Mouse (Mus musculus): ENCODE measurements around the gene Spag6. TPM values are rescaled to one million over a fixed set of nuclear protein-coding genes. Genes with fewer than 3 reads are reported as not detected.

Spag6 gene
- polyA plus RNA-seq, 1 experiment from 2014 or later = not detected

DNA sequence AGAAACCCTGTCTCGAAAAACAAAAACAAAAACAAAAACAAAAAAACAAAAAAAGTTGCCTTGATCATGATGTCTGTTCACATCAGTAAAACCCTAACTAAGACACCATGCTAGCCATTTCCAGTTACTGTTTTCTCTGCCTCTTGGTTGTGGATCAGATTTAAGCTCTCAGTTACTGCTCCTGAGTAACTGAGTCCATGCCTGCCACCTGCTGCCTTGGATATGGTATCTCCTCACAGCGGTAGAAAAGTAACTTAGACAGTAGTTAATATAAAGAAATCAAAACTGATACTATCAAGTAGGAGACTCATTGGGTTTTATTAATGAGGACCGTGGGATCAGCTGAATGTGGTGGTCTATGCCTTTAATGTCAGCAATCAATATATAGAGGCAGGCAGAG lies 20.5 kb downstream of the Spag6 start:
- Histone ChIP-seq H3K27ac (ENCODE audit: low read length) (no peak overlapping the region), H3K4me1 (replicated peaks; ENCODE audit: control insufficient read depth, insufficient read depth, low read length) (no peaks in the 10 kb centered on the region), H3K27me3 (replicated peaks; ENCODE audit: control insufficient read depth, insufficient read depth, low read length) (peaks cover 2% of the 10 kb centered on the region; the same call in 1 of the 2 replicates), H3K36me3 (ENCODE audit: control insufficient read depth, insufficient read depth) (no peaks in the 10 kb centered on the region), H3K9ac (replicated peaks; ENCODE audit: low read depth, low read length) (no peak overlapping the region), H3K4me3 (replicated peaks; ENCODE audit: low read length) (no peak overlapping the region), H3K9me3 (ENCODE audit: control insufficient read depth, low read length) (no peaks in the 10 kb centered on the region), H3K4me2 (ENCODE audit: low read length) (no peak overlapping the region)
- 79% methylated on average over 3 of the region's 3 CpGs for WGBS
- ATAC-seq = no peak

DNA sequence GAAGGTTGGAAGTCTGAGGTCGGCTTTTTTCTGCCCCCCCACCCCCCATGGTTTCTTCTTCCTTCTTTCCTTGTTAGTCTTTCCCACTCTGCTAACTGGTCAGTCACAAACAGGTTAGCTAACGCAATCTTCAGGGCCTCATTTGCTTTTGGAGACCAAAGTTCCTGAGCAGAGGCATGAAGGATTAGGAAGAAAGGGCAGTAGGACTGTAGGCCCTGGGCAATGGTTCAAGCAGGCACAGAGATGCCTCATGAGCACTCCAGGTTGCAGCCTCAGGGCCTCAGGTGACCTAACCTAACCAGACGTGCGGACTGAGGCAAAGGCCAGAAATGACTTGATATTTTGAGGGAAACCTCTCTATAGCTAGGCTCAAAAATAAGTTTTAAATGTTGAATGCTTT lies 24.7 kb downstream of the Spag6 start:
- H3K9me3 ChIP-seq (ENCODE audit: control insufficient read depth, low read length) = no peaks in the 10 kb centered on the region
- H3K4me3 ChIP-seq (replicated peaks; ENCODE audit: low read length) = no peak overlapping the region
- H3K36me3 ChIP-seq (ENCODE audit: control insufficient read depth, insufficient read depth) = no peaks in the 10 kb centered on the region
- H3K4me2 ChIP-seq (ENCODE audit: low read length) = no peak overlapping the region
- H3K4me1 ChIP-seq (replicated peaks; ENCODE audit: control insufficient read depth, insufficient read depth, low read length) = no peaks in the 10 kb centered on the region
- H3K27ac ChIP-seq (ENCODE audit: low read length) = no peak overlapping the region
- 85% methylated on average over 4 of the region's 4 CpGs for WGBS
- no peak for ATAC-seq
- no peak overlapping the region for H3K9ac ChIP-seq (replicated peaks; ENCODE audit: low read depth, low read length)
- H3K27me3 ChIP-seq (replicated peaks; ENCODE audit: control insufficient read depth, insufficient read depth, low read length) = peaks cover 9% of the 10 kb centered on the region

- 18% methylated on average over 3 of the region's 3 CpGs for WGBS
- H3K4me2 ChIP-seq (ENCODE audit: low read length) = no peak overlapping the region
- no peak overlapping the region for H3K27ac ChIP-seq (ENCODE audit: low read length)
- H3K4me1 ChIP-seq (replicated peaks; ENCODE audit: control insufficient read depth, insufficient read depth, low read length) = no peaks in the 10 kb centered on the region
- ATAC-seq = peak; percentile 75
- no peaks in the 10 kb centered on the region for H3K36me3 ChIP-seq (ENCODE audit: control insufficient read depth, insufficient read depth)
- no peak overlapping the region for H3K9ac ChIP-seq (replicated peaks; ENCODE audit: low read depth, low read length)
- H3K4me3 ChIP-seq (replicated peaks; ENCODE audit: low read length) = no peak overlapping the region
- peaks cover 11% of the 10 kb centered on the region for H3K27me3 ChIP-seq (replicated peaks; ENCODE audit: control insufficient read depth, insufficient read depth, low read length)
- no peaks in the 10 kb centered on the region for H3K9me3 ChIP-seq (ENCODE audit: control insufficient read depth, low read length)
These were observed 28.5 kb downstream of the Spag6 start for GRCm38 (mm10) chr2:18722208-18722830.

GRCm38 (mm10) chr2:18724462-18724861 lies 30.6 kb downstream of the Spag6 start:
- Histone ChIP-seq H3K27ac (ENCODE audit: low read length) (no peak overlapping the region), H3K9ac (replicated peaks; ENCODE audit: low read depth, low read length) (no peak overlapping the region), H3K4me1 (replicated peaks; ENCODE audit: control insufficient read depth, insufficient read depth, low read length) (no peaks in the 10 kb centered on the region), H3K27me3 (replicated peaks; ENCODE audit: control insufficient read depth, insufficient read depth, low read length) (peaks cover 9% of the 10 kb centered on the region), H3K4me2 (ENCODE audit: low read length) (no peak overlapping the region), H3K4me3 (replicated peaks; ENCODE audit: low read length) (no peak overlapping the region), H3K9me3 (ENCODE audit: control insufficient read depth, low read length) (no peaks in the 10 kb centered on the region), H3K36me3 (ENCODE audit: control insufficient read depth, insufficient read depth) (no peaks in the 10 kb centered on the region)
- ATAC-seq = no peak
- WGBS = 88% methylated on average over 1 of the region's 1 CpGs

- Histone ChIP-seq H3K4me2 (ENCODE audit: low read length) (no peak overlapping the region), H3K27me3 (replicated peaks; ENCODE audit: control insufficient read depth, insufficient read depth, low read length) (peaks cover 9% of the 10 kb centered on the region), H3K4me3 (replicated peaks; ENCODE audit: low read length) (no peak overlapping the region), H3K36me3 (ENCODE audit: control insufficient read depth, insufficient read depth) (no peaks in the 10 kb centered on the region), H3K9ac (replicated peaks; ENCODE audit: low read depth, low read length) (no peak overlapping the region), H3K4me1 (replicated peaks; ENCODE audit: control insufficient read depth, insufficient read depth, low read length) (no peaks in the 10 kb centered on the region), H3K27ac (ENCODE audit: low read length) (no peak overlapping the region), H3K9me3 (ENCODE audit: control insufficient read depth, low read length) (no peaks in the 10 kb centered on the region)
- 82% methylated on average over 4 of the region's 4 CpGs for WGBS
- ATAC-seq = no peak
These were observed 32.0 kb downstream of the Spag6 start for GRCm38 (mm10) chr2:18725880-18726279.

DNA sequence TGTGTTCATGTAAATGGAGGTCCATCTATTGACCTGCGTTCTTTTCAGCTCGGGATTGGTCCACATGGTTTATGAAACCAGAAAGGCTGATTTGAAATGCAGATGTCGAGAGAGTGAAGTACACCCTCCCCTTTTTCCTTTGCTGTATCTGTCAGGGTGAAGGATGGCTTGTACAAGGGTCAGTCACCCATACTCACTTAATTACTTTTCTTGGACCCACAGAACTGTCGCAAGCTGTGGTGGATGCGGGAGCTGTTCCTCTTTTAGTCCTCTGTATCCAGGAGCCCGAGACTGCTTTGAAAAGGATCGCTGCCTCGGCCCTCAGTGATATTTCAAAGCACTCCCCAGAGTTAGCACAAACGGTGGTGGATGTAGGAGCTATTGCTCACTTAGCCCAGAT lies 37.9 kb downstream of the Spag6 start:
- Histone ChIP-seq H3K4me1 (replicated peaks; ENCODE audit: control insufficient read depth, insufficient read depth, low read length) (0 out of 2 replicates have a peak, but pooled peaks cover 2% of the 10 kb centered on the region), H3K4me2 (ENCODE audit: low read length) (no peak overlapping the region), H3K27ac (ENCODE audit: low read length) (no peak overlapping the region), H3K9ac (replicated peaks; ENCODE audit: low read depth, low read length) (no peak overlapping the region), H3K27me3 (replicated peaks; ENCODE audit: control insufficient read depth, insufficient read depth, low read length) (no peaks in the 10 kb centered on the region), H3K36me3 (ENCODE audit: control insufficient read depth, insufficient read depth) (no peaks in the 10 kb centered on the region), H3K9me3 (ENCODE audit: control insufficient read depth, low read length) (no peaks in the 10 kb centered on the region), H3K4me3 (replicated peaks; ENCODE audit: low read length) (no peak overlapping the region)
- ATAC-seq = peak; percentile 86
- 11% methylated on average over 9 of the region's 9 CpGs for WGBS

- H3K4me1 ChIP-seq (replicated peaks; ENCODE audit: control insufficient read depth, insufficient read depth, low read length) = 0 out of 2 replicates have a peak, but pooled peaks cover 2% of the 10 kb centered on the region
- no peak overlapping the region for H3K4me3 ChIP-seq (replicated peaks; ENCODE audit: low read length)
- ATAC-seq = no peak
- H3K27me3 ChIP-seq (replicated peaks; ENCODE audit: control insufficient read depth, insufficient read depth, low read length) = peaks cover 2% of the 10 kb centered on the region; the same call in 1 of the 2 replicates
- no peaks in the 10 kb centered on the region for H3K36me3 ChIP-seq (ENCODE audit: control insufficient read depth, insufficient read depth)
- 28% methylated on average over 5 of the region's 5 CpGs for WGBS
- no peak overlapping the region for H3K4me2 ChIP-seq (ENCODE audit: low read length)
- no peak overlapping the region for H3K9ac ChIP-seq (replicated peaks; ENCODE audit: low read depth, low read length)
- no peaks in the 10 kb centered on the region for H3K9me3 ChIP-seq (ENCODE audit: control insufficient read depth, low read length)
- H3K27ac ChIP-seq (ENCODE audit: low read length) = no peak overlapping the region
These were observed 40.7 kb downstream of the Spag6 start for GRCm38 (mm10) chr2:18734394-18735127.

GRCm38 (mm10) chr2:18737040-18737439 lies 43.2 kb downstream of the Spag6 start:
- no peak for ATAC-seq

GRCm38 (mm10) chr2:18739216-18739615 lies 45.4 kb downstream of the Spag6 start:
- no peaks in the 10 kb centered on the region for H3K36me3 ChIP-seq (ENCODE audit: control insufficient read depth, insufficient read depth)
- no peaks in the 10 kb centered on the region for H3K9me3 ChIP-seq (ENCODE audit: control insufficient read depth, low read length)
- H3K27ac ChIP-seq (ENCODE audit: low read length) = no peak overlapping the region
- WGBS = 7% methylated on average over 2 of the region's 2 CpGs
- no peaks in the 10 kb centered on the region for H3K4me1 ChIP-seq (replicated peaks; ENCODE audit: control insufficient read depth, insufficient read depth, low read length)
- ATAC-seq = no peak
- no peak overlapping the region for H3K9ac ChIP-seq (replicated peaks; ENCODE audit: low read depth, low read length)
- H3K4me2 ChIP-seq (ENCODE audit: low read length) = no peak overlapping the region
- peaks cover 2% of the 10 kb centered on the region; the same call in 1 of the 2 replicates for H3K27me3 ChIP-seq (replicated peaks; ENCODE audit: control insufficient read depth, insufficient read depth, low read length)
- H3K4me3 ChIP-seq (replicated peaks; ENCODE audit: low read length) = no peak overlapping the region

More at GRCm38 (mm10) chr2:18737040-18737439, 43.2 kb downstream of the Spag6 start:
- H3K4me3 ChIP-seq (replicated peaks; ENCODE audit: low read length) = no peak overlapping the region
- WGBS = 61% methylated on average over 8 of the region's 8 CpGs
- no peak overlapping the region for H3K9ac ChIP-seq (replicated peaks; ENCODE audit: low read depth, low read length)
- no peak overlapping the region for H3K27ac ChIP-seq (ENCODE audit: low read length)
- no peaks in the 10 kb centered on the region for H3K4me1 ChIP-seq (replicated peaks; ENCODE audit: control insufficient read depth, insufficient read depth, low read length)
- no peaks in the 10 kb centered on the region for H3K36me3 ChIP-seq (ENCODE audit: control insufficient read depth, insufficient read depth)
- H3K4me2 ChIP-seq (ENCODE audit: low read length) = no peak overlapping the region
- peaks cover 2% of the 10 kb centered on the region; the same call in 1 of the 2 replicates for H3K27me3 ChIP-seq (replicated peaks; ENCODE audit: control insufficient read depth, insufficient read depth, low read length)
- H3K9me3 ChIP-seq (ENCODE audit: control insufficient read depth, low read length) = no peaks in the 10 kb centered on the region

Measured in forebrain, embryonic 16.5 days (tissue).